Mouse (Mus musculus) left cerebral cortex, adult 9 months (tissue): Measurements from ENCODE around the gene Rnpepl1.
"Not testable (repeated sequence)": the region's sequence is repeated elsewhere in the genome, so short reads cannot be mapped to it uniquely, and the experiment has no call there.

Experiments
- DNase-seq, 2 experiments: peaks; one replicate each; pipeline ENCODE4 v3.0.0; 2022; ENCODE audit warnings: low spot score in 2 of 2

The Rnpepl1 gene

DNA sequence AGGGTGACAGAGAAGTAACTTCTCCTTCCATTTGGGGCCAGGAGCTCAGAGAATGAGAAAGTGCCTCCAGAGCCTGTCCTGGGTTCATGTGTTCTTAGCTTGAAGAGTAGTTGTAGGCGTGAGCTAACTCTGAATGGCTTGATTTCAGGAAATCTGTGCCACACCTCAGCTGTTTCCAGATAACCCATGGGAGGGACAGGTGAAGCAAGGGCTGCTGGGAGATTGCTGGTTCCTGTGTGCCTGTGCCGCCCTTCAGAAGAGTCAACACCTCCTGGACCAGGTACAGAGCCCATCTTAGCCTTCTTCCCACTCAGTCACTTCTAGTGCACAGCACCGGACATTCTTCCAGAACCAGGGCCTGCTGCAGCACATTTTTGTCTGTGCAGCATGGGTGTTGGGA is 27.2 kb downstream of the Rnpepl1 start:
- DNase-seq: no peak

DNA sequence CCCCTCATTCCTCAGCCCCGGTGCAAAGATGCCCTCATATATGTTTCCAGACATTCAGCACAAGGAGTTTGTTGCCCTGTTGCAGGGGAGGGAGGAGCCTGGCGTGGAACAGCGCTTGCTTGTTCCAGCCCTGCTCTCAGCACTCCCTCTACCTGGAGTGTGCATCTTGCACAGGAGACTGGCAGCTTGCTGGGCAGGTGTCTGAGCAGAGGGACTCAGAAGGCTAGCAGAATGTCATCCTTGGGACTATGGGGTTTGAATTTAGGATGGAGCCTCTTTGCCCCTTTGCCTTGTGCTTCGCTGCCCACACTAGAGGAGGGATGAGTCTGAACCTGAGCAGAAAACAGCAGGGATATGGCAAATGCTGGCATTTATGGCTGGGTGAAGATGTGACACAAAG is 29.2 kb downstream of the Rnpepl1 start:
- no peak for DNase-seq

DNA sequence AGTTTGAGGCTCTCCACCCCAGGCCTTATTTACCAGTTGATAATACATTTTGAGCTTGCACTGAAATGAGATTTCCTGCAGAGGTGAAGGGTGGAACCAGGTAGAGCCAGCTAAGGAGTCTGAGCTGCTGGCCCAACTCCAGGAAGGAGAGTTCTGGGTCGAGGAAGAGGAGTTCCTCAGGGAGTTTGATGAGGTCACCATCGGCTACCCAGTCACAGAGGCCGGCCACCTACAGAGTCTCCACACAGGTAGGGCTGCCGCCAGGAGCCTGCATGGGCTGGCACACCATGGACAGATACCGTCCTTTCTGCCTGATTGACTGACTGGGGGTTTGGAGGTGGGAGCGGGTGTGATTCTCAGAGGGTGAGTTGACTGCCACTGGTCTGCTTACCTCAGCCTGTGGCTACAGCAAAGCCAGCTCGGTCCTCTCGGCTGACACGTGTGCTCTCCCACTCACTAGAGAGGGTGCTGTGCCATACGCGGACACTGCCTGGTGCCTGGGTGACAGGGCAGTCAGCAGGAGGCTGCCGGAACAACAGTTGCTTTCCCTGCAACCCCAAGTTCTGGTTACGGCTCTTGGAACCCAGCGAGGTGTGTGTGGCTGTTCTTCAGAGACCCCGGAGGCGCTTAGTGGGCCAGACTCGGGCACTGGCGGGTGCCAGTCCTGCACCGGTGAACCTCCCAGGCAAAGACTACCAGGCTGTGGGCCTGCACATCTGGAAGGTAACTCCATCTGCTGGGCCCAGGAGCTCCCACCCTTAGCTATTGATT is 32.8 kb downstream of the Rnpepl1 start:
- no peak for DNase-seq

DNA sequence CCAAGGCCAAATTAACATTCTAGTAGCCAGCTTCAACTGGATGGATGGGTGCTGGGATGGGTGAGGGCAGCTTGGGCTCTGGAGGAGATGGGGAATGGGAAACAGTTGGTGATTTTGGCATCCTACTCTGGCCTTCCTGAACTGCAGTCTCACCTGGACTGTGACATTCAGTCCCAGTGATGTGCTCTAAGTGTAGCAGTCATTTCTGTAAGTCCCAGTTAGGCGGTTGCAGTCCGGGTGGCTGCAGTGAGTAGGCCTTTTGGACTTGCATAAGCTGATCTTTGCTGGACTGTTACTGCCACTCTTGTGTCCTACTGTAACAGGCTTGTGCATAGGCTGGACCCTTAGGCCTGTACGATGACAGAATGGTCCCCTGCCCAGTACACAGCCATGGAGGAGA is 37.4 kb downstream of the Rnpepl1 start:
- DNase-seq: no peak

DNA sequence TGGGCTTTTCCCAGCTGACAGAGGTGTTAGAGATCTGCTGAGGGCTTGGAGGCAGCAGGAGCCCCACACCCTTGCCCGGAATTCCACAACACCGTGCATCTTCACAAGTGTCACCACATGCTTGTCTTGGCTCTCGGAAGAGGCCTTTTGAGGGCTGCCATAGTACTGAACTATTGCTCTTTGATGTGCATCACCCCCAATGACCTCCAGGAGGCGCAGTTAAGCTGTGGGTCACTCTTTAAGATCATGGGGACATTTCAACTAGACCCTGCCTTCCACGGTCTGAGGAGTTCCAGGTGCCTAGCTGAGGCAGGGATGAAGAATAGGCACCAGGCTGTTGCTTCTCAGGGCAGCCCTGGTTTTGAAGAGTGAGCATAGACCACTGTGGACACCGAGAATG is 38.8 kb downstream of the Rnpepl1 start:
- DNase-seq: no peak

DNA sequence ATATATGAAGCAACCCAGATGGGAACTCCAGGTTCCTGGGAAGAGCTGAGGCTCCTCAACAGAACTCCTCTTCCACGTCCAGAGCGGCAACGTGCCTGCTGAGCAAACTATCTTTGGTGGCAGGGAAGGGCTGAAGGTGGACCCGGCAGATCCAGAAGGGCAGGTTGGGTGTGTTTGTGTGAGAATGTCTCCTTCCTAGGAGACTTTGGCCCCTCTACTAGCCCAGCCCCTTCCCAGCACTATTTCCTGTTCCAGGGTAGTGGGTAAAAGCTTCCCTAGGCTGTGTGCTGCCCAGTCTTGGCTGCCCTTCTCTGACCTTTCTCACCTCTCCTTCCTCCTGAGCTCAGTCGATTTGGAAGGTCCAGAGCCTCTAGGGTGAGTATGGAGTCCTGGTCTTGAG is 40.0 kb downstream of the Rnpepl1 start, which contains the start of gene Gpr35:
Gpr35 (plus strand) TSS at position 259 of the 400 bp plus-strand sequence.
- DNase-seq: no peak

DNA sequence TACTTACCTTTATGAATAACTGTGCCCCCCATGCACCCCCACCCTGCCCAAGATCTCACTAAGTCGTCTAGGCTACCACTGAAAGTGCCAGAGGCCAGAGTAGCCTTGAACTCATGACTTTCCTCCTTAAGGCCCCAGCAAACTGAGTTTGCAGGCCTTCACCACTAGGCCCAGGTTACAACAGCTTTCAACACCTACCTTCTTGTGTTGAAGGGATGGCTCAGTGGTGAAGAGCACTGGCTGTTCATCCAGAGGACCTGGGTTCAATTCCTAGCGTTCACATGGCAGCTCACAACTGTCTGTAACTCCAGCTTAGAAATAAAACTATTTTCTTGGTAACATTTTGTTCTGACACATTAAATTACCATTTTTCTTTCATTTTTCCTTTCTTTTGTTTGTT is 43.1 kb downstream of the Rnpepl1 start:
- DNase-seq: no peak

DNA sequence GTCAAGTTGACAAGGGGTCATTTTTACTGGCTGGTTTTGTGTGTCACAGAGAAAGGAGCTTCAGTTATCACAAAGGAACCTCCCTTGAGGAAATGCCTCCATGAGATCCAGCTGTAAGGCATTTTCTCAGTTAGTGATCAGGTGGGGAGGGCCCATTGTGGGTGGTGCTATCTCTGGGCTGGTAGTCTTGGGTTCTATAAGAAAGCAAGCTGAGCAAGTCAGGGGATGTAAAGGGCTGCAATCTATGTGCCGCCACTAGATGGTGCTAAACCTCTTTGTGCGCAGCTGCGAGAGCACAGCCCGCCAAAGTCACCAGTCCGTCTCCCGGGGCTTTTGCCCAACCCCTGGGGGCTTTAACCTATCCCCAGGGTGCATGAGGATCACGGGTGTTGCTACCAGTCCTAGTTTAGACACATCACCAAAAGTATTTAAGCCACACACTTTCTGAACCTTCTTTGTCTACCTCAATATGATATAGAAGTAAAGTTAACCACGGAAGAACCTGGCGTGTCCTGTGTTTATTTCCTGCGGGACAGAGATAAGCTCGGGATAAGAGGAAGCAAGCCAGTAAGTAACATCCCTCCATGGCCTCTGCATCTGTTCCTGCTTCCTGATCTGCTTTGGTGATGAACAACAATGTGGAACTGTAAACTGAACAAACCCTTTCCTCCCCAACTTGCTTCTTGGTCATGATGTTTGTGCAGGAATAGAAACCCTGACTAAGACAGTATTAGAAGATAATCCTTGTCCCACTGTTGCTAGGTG is 46.2 kb downstream of the Rnpepl1 start:
- peak in 1 of 2 experiments; percentile 79 for DNase-seq

DNA sequence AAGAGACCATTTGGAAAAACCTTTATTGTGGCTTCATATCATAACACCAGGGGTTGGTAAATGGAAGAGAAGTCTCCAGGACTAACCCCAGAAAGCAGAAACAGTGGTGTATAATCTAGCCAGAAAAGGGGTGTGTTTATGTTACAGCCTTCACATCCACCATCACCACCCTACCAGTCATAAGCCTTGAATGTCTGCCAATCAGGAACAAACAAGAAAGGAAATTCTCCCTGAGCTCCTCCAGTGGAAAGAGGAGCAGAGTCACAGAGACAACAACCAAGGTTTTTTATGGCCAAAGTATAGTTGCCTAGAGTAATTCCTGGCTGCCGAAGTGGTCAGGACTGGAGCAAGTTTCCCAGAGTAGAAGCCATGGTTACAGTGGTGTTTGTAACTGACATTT is 48.4 kb downstream of the Rnpepl1 start:
- DNase-seq: no peak

DNA sequence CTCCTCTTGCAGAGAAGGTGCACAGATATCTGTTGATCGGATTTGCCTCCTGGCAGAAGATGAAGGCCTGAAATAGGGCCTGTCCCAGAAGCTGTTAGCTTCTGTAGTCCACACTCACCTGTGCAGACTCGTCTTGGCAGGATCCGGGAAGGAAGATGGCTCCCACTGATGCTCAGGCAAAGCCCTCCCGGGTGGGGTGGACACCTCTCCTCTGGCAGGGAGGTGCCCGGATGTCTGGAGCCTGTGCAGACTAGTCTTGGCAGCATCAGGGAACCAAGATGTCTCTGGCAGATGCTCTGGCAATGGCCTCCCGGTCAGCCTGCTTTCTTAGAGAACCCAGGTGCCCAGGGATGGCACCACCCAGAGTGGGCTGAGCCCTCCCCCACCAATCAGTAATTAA is 60.2 kb downstream of the Rnpepl1 start:
- DNase-seq: not testable (repeated sequence)

DNA sequence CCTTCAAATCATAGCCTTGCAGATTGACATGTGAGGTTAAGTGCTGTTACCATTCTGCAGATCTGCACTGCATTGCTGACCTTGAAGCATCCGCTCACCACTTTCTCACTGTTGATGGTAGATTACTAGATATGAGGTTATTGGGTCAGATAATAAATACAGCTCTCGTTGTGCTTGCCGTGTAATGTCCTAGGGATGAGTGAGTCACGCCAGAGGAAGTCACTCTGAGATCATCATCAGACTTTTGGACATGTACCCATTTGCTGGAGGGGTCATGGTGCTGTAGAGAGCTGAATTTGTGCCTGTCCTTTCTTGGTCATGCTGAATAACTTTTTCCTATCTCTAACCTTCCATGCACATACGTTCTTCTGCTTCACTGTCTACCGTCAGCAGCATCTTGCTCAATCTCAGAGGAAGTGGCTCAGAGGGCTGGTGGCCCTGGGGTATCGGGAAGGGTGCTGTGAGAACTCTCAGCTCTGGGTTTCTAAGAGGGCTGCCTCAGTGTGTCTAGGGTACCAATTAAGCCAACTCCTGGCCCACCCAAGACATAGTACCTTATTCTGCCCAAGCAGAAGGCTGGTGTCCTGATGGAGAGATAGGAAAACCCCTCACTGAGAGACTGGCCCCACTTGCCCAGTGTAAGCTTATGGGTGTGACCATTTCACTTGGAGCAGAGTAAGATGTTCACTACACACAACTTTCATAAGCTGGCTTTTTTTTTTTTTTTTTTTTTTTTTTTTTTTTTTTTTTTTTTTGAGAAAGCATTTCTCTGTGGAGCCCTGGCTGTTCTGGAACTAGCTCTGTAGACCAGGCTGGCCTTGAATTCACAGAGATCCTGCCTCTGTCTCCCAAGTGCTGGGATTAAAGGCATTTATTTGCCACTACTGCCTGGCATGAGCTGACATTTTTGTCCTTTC is 61.6 kb downstream of the Rnpepl1 start:
- DNase-seq: no peak

DNA sequence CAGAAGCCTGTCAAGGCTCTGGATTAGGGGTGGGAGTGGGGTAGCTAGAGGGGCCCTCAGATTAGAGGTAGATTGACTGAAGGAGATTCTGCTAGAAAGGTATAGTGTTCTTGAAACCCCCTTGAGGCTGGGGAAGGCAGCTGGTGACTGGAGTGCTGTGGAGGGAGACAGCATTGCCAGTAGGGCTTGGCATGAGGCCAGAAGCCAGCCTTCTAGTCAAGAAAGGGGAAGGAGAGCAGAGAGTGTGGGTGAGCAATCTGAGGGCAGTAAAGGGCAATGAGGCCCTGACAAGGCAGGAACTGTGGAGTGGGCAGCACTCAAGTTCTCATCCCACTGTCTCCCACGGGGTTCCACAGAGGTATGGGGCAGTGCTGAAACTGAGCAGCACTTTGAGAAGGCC is 62.3 kb downstream of the Rnpepl1 start:
- peak in 1 of 2 experiments; percentile 23 for DNase-seq
